Mouse (Mus musculus): Measurements from ENCODE around the gene Prim2. TPM values are rescaled to one million over a fixed set of nuclear protein-coding genes. Genes with fewer than 3 reads are reported as not detected.

Prim2 gene
- polyA plus RNA-seq, 1 experiment from 2014 or later: 16.1 TPM

- H3K27me3 ChIP-seq (ENCODE audit: insufficient read depth, low read length): no peaks in the 10 kb centered on the region
- H3K4me3 ChIP-seq (replicated peaks; ENCODE audit: low read depth, low read length): no peak overlapping the region
- no peak for TF ChIP-seq CTCF (IDR thresholded peaks at IDR 0.05; ENCODE audit: low read depth)
- H3K9me3 ChIP-seq (replicated peaks; ENCODE audit: low read length): no peaks in the 10 kb centered on the region
- H3K36me3 ChIP-seq (ENCODE audit: insufficient read depth, low read length): no peaks in the 10 kb centered on the region
- H3K9ac ChIP-seq (ENCODE audit: low read depth, low read length): no peak overlapping the region
- H3K4me2 ChIP-seq (ENCODE audit: low read length): no peak overlapping the region
- WGBS: 83% methylated on average over 5 of the region's 5 CpGs
- no peak for ATAC-seq (replicated peaks; ENCODE audit: low FRiP score, low read depth)
- DNase-seq (ENCODE audit: low spot score): no peak
- no peaks in the 10 kb centered on the region for H3K4me1 ChIP-seq (replicated peaks; ENCODE audit: insufficient read depth, low read length)
- no peak overlapping the region for H3K27ac ChIP-seq
Observed at GRCm38 (mm10) chr1:33523223-33523622, 146.4 kb downstream of the Prim2 start.

- H3K4me1 ChIP-seq (replicated peaks; ENCODE audit: insufficient read depth, low read length): no peaks in the 10 kb centered on the region
- DNase-seq (ENCODE audit: low spot score) (peak; percentile 51), ATAC-seq (replicated peaks; ENCODE audit: low FRiP score, low read depth) (no peak)
- H3K9me3 ChIP-seq (replicated peaks; ENCODE audit: low read length): no peaks in the 10 kb centered on the region
- no peaks in the 10 kb centered on the region for H3K36me3 ChIP-seq (ENCODE audit: insufficient read depth, low read length)
- no peak overlapping the region for H3K4me2 ChIP-seq (ENCODE audit: low read length)
- TF ChIP-seq CTCF (IDR thresholded peaks at IDR 0.05; ENCODE audit: low read depth): peak; percentile 40
- no peak overlapping the region for H3K27ac ChIP-seq
- no peak overlapping the region for H3K4me3 ChIP-seq (replicated peaks; ENCODE audit: low read depth, low read length)
- WGBS: 68% methylated on average over 8 of the region's 8 CpGs
- H3K27me3 ChIP-seq (ENCODE audit: insufficient read depth, low read length): no peaks in the 10 kb centered on the region
- H3K9ac ChIP-seq (ENCODE audit: low read depth, low read length): no peak overlapping the region
Observed at GRCm38 (mm10) chr1:33515124-33515523, 154.5 kb downstream of the Prim2 start.

GRCm38 (mm10) chr1:33511310-33511709, 158.3 kb downstream of the Prim2 start:
- Histone ChIP-seq H3K4me3 (replicated peaks; ENCODE audit: low read depth, low read length) (no peak overlapping the region), H3K9me3 (replicated peaks; ENCODE audit: low read length) (no peaks in the 10 kb centered on the region), H3K27me3 (ENCODE audit: insufficient read depth, low read length) (no peaks in the 10 kb centered on the region), H3K4me2 (ENCODE audit: low read length) (no peak overlapping the region), H3K9ac (ENCODE audit: low read depth, low read length) (no peak overlapping the region), H3K36me3 (ENCODE audit: insufficient read depth, low read length) (no peaks in the 10 kb centered on the region), H3K27ac (no peak overlapping the region), H3K4me1 (replicated peaks; ENCODE audit: insufficient read depth, low read length) (no peaks in the 10 kb centered on the region)
- no peak for ATAC-seq (replicated peaks; ENCODE audit: low FRiP score, low read depth)
- 98% methylated on average over 4 of the region's 4 CpGs for WGBS
- no peak for DNase-seq (ENCODE audit: low spot score)
- no peak for TF ChIP-seq CTCF (IDR thresholded peaks at IDR 0.05; ENCODE audit: low read depth)

- Histone ChIP-seq H3K36me3 (ENCODE audit: insufficient read depth, low read length) (no peaks in the 10 kb centered on the region), H3K4me2 (ENCODE audit: low read length) (no peak overlapping the region), H3K27me3 (ENCODE audit: insufficient read depth, low read length) (no peaks in the 10 kb centered on the region), H3K27ac (no peak overlapping the region), H3K9ac (ENCODE audit: low read depth, low read length) (no peak overlapping the region), H3K9me3 (replicated peaks; ENCODE audit: low read length) (no peaks in the 10 kb centered on the region), H3K4me3 (replicated peaks; ENCODE audit: low read depth, low read length) (no peak overlapping the region), H3K4me1 (replicated peaks; ENCODE audit: insufficient read depth, low read length) (no peaks in the 10 kb centered on the region)
- no peak for ATAC-seq (replicated peaks; ENCODE audit: low FRiP score, low read depth)
- DNase-seq (ENCODE audit: low spot score): no peak
- 96% methylated on average over 5 of the region's 5 CpGs for WGBS
- TF ChIP-seq CTCF (IDR thresholded peaks at IDR 0.05; ENCODE audit: low read depth): no peak
Observed at GRCm38 (mm10) chr1:33504371-33504770, 165.2 kb downstream of the Prim2 start.

GRCm38 (mm10) chr1:33502890-33503289, 166.7 kb downstream of the Prim2 start:
- Histone ChIP-seq H3K4me2 (ENCODE audit: low read length) (no peak overlapping the region; the same call in 1 of the 2 replicates), H3K4me1 (replicated peaks; ENCODE audit: insufficient read depth, low read length) (no peaks in the 10 kb centered on the region), H3K27me3 (ENCODE audit: insufficient read depth, low read length) (no peaks in the 10 kb centered on the region), H3K4me3 (replicated peaks; ENCODE audit: low read depth, low read length) (no peak overlapping the region), H3K9ac (ENCODE audit: low read depth, low read length) (no peak overlapping the region), H3K9me3 (replicated peaks; ENCODE audit: low read length) (no peaks in the 10 kb centered on the region), H3K36me3 (ENCODE audit: insufficient read depth, low read length) (no peaks in the 10 kb centered on the region), H3K27ac (no peak overlapping the region)
- no peak for TF ChIP-seq CTCF (IDR thresholded peaks at IDR 0.05; ENCODE audit: low read depth)
- WGBS: 47% methylated on average over 7 of the region's 7 CpGs
- ATAC-seq (replicated peaks; ENCODE audit: low FRiP score, low read depth) (no peak), DNase-seq (ENCODE audit: low spot score) (peak; percentile 61)

DNA sequence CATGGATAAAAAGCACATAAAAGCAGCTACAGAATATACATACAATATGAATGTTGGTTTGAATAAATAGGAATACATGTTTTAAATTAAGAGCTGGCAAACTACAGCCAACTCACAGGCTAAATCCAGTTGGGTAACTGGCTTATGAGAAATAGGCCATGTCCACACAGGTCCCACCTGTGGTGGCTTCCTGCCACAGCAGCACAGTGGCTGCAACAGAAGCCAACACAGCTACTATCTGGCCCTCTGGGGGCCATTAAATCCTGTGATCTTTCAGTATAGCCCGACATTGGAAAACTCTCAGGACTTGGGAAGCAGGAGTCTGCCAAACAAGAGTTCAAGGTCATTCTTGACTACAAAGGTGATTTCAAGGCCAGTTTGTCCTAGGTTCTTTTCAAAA, 167.3 kb downstream of the Prim2 start:
- TF ChIP-seq CTCF (IDR thresholded peaks at IDR 0.05; ENCODE audit: low read depth): no peak
- H3K27ac ChIP-seq: no peak overlapping the region
- H3K36me3 ChIP-seq (ENCODE audit: insufficient read depth, low read length): no peaks in the 10 kb centered on the region
- no peak overlapping the region for H3K9ac ChIP-seq (ENCODE audit: low read depth, low read length)
- H3K4me3 ChIP-seq (replicated peaks; ENCODE audit: low read depth, low read length): no peak overlapping the region
- H3K9me3 ChIP-seq (replicated peaks; ENCODE audit: low read length): no peaks in the 10 kb centered on the region
- no peaks in the 10 kb centered on the region for H3K27me3 ChIP-seq (ENCODE audit: insufficient read depth, low read length)
- no peaks in the 10 kb centered on the region for H3K4me1 ChIP-seq (replicated peaks; ENCODE audit: insufficient read depth, low read length)
- no peak for DNase-seq (ENCODE audit: low spot score)
- no peak overlapping the region for H3K4me2 ChIP-seq (ENCODE audit: low read length)
- no peak for ATAC-seq (replicated peaks; ENCODE audit: low FRiP score, low read depth)
- 31% methylated on average over 1 of the region's 1 CpGs for WGBS

DNA sequence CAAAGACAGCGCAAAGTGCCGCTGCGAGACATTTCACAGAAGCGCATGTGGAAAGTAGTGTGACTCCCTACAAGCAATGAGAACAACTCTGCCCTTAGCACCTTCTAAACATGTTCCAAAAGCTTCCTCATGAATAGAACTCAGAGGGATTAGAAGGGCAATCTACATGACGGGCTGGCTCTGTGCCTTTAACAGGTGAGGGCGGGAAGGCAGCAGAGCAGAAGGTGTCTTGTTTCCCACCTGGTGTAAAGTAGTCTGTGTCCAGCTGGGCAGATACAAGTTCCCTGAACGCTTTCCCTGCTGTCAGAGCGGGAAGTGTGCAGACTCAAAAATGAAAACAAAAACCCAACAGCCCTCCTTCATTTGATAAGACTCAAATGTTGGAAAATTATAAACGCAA, 169.5 kb downstream of the Prim2 start:
- Histone ChIP-seq H3K9me3 (replicated peaks; ENCODE audit: low read length) (no peaks in the 10 kb centered on the region), H3K4me3 (replicated peaks; ENCODE audit: low read depth, low read length) (no peak overlapping the region), H3K4me2 (ENCODE audit: low read length) (no peak overlapping the region), H3K27ac (no peak overlapping the region), H3K27me3 (ENCODE audit: insufficient read depth, low read length) (no peaks in the 10 kb centered on the region), H3K4me1 (replicated peaks; ENCODE audit: insufficient read depth, low read length) (no peaks in the 10 kb centered on the region), H3K36me3 (ENCODE audit: insufficient read depth, low read length) (no peaks in the 10 kb centered on the region), H3K9ac (ENCODE audit: low read depth, low read length) (no peak overlapping the region)
- WGBS: 74% methylated on average over 9 of the region's 9 CpGs
- DNase-seq (ENCODE audit: low spot score) (no peak), ATAC-seq (replicated peaks; ENCODE audit: low FRiP score, low read depth) (no peak)
- TF ChIP-seq CTCF (IDR thresholded peaks at IDR 0.05; ENCODE audit: low read depth): no peak

Data from kidney, postnatal 0 days (tissue).